Mouse (Mus musculus) bone marrow, adult 2 months (tissue): ENCODE measurements around the gene Htr2c.

Experiments
- CTCF ChIP-seq: fragments of 200-500 bp; IDR thresholded peaks from 2 replicates; pipeline ENCODE4 v1.5.1; 2011; ENCODE audit warnings: low read length, control low read depth; ENCODE audit not compliant: control insufficient read depth, insufficient read depth
- POLR2A ChIP-seq: fragments of 200-500 bp; IDR thresholded peaks from 2 replicates; pipeline ENCODE4 v1.6.1; 2011; ENCODE audit warnings: low read depth, mild to moderate bottlenecking, control low read depth, low read length, borderline replicate concordance; ENCODE audit not compliant: control insufficient read depth

- no peak for TF ChIP-seq CTCF
- no peak for TF ChIP-seq POLR2A
Observed at GRCm38 (mm10) chrX:147071622-147072021, 109.3 kb downstream of the Htr2c start.
